Mouse (Mus musculus) bone marrow macrophage, adult 2 months (primary cell): ENCODE measurements around the gene Camk2g.

Experiments
- CTCF ChIP-seq: IDR thresholded peaks from 2 replicates; pipeline ENCODE4 v1.5.1; 2012; ENCODE audit warnings: low read depth, mild to moderate bottlenecking, low read length, moderate library complexity
- POLR2A ChIP-seq: IDR thresholded peaks from 2 replicates; pipeline ENCODE4 v1.6.1; 2012; ENCODE audit warnings: mild to moderate bottlenecking, low read depth, low read length, borderline replicate concordance

DNA sequence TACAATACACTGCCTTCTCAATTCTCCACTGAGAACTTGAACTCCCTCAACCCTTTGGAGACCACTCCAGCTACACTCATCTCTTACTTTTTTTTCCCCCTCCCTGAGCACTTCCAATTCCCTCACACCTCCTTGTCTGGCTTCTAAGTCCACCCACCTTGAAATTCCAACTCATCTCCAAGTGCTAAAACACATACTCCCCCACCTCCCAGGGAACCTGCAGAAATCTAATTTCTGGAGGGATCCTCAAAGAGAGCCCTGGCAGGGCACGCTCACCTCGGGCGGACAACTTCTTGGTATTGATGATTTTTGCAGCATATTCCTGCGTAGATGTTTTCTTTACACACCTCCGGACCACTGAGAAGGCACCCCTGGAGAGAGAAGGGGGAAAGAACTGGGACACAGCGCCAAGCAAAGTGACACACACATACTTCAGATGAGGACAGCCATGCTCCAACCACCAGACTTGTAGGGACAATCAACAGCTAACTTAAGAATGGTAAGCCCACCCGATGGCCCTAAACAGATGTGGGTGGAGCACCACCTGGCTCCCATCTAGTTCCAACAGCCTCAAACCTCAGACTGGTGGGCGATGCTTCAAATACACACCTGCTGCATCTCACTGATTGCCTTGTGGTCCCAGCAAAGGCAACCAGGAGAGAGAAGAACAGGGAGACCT, 1.5 kb downstream of the Camk2g start:
- TF ChIP-seq POLR2A, result no peak
- TF ChIP-seq CTCF, result no peak
